Mouse (Mus musculus) heart, embryonic 11.5 days (tissue): ENCODE results near the gene Gps2. TPM values are rescaled to one million over a fixed set of nuclear protein-coding genes. Genes with fewer than 3 reads are reported as not detected.

Experiments
- ATAC-seq: fragments of 200-750 bp; cut with Nextera tagmentation; replicated peaks from 2 replicates; pipeline ENCODE4 v1.8.0; 2017; ENCODE audit warnings: moderate library complexity; ENCODE audit not compliant: insufficient number of reproducible peaks, low FRiP score, low TSS enrichment
- H3K27ac ChIP-seq: fragments of 300-500 bp; sonication (generic); 2 replicates; pipeline ENCODE4 v1.5.1; 2014; ENCODE audit warnings: mild to moderate bottlenecking, low read depth, low read length
- H3K27me3 ChIP-seq: fragments of 300-500 bp; sonication (generic); 2 replicates; pipeline ENCODE4 v1.6.1; 2014; ENCODE audit warnings: mild to moderate bottlenecking, low read length, mixed read lengths; ENCODE audit not compliant: control insufficient read depth, insufficient read depth
- H3K36me3 ChIP-seq: fragments of 300-500 bp; sonication (generic); 2 replicates; pipeline ENCODE4 v1.6.1; 2014; ENCODE audit warnings: mild to moderate bottlenecking, low read length, moderate library complexity, mixed read lengths; ENCODE audit not compliant: control insufficient read depth, insufficient read depth
- H3K4me1 ChIP-seq: fragments of 300-500 bp; sonication (generic); 2 replicates; pipeline ENCODE4 v1.6.1; 2014; ENCODE audit warnings: low read length; ENCODE audit not compliant: control insufficient read depth, insufficient read depth
- H3K4me2 ChIP-seq: fragments of 300-500 bp; sonication (generic); 2 replicates; pipeline ENCODE4 v1.6.1; 2014; ENCODE audit warnings: mild to moderate bottlenecking, moderate library complexity
- H3K4me3 ChIP-seq: fragments of 300-500 bp; sonication (generic); 2 replicates; pipeline ENCODE4 v1.5.1; 2014; ENCODE audit warnings: low read depth, low read length
- H3K9ac ChIP-seq: fragments of 300-500 bp; sonication (generic); 2 replicates; pipeline ENCODE4 v1.6.1; 2014; ENCODE audit warnings: mild to moderate bottlenecking, low read depth, low read length, moderate library complexity
- H3K9me3 ChIP-seq: fragments of 300-500 bp; sonication (generic); replicated peaks from 2 replicates; pipeline ENCODE4 v1.6.1; 2016; ENCODE audit warnings: low read length; ENCODE audit not compliant: control insufficient read depth
- WGBS: fragments of 180-500 bp; shearing (Covaris S2); extraction: QIAGEN DNeasy Blood & Tissue Kit; methylation state at CpG from one replicate; pipeline ENCODE4 v1.1.7; 2014; ENCODE audit not compliant: insufficient replicate concordance; 5-methylcytosine and 5-hydroxymethylcytosine counted together
- polyA plus RNA-seq: library from polyadenylated mRNA; unstranded; fragments of >200 nt; fragmentation: Nextera tagmentation; extraction: Ambion mirVana; gene quantifications from 2 replicates; pipeline ENCODE4 v1.2.1, GENCODE M21; 2014

The Gps2 gene
- polyA plus RNA-seq, 1 experiment from 2014 or later, result 62.2 TPM

DNA sequence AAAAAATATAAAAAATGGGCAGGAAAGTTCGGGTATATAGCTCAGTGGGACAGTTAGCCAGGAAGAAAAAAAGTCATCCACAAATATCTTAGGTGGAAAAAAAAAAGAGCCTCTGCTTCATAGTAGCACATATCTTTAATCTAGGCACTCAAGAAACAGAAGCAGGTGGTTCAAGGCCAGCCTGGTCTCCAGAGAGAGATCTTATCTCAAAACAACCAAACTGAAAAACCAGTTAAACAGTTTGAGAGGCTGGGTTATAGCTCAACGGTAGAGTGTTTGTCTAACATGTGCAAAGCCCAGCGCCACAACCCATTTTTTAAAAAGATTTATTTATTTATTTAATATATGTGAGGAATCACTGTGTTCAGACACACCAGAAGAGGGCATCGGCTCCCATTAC lies 19.4 kb downstream of the Gps2 start:
- H3K27ac ChIP-seq, result no peak overlapping the region
- H3K9ac ChIP-seq, result no peak overlapping the region
- no peak overlapping the region for H3K4me2 ChIP-seq
- H3K4me1 ChIP-seq, result peaks cover 16% of the 10 kb centered on the region
- H3K4me3 ChIP-seq, result no peak overlapping the region
- H3K27me3 ChIP-seq, result peaks cover 29% of the 10 kb centered on the region
- ATAC-seq, result no peak
- H3K36me3 ChIP-seq, result no peaks in the 10 kb centered on the region
- no peaks in the 10 kb centered on the region for H3K9me3 ChIP-seq
- WGBS, result 66% methylated on average over 4 of the region's 4 CpGs

DNA sequence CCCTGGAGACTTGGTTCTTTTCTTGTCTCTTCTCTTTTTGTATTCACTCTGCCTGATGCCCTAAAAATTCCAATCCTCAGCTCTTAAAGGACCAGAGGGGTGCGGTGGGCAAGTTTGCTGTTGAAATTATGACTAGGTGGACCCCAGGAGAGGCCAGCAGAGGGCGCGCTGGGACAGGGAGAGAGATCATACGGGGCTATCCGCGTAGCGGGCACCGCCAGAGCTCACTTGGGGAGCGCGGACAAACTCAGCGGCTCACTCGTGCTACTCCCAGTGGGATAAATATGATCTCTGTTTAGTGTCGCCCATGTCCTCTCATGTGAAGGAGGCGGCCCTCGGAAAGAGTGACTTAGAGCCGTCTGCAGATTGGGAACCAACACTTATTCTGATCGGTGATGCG lies 20.5 kb downstream of the Gps2 start:
- H3K36me3 ChIP-seq, result no peaks in the 10 kb centered on the region
- H3K4me3 ChIP-seq, result peak overlapping the region; percentile 21
- WGBS, result 1% methylated on average over 18 of the region's 18 CpGs
- H3K27me3 ChIP-seq, result peaks cover 40% of the 10 kb centered on the region
- H3K27ac ChIP-seq, result no peak overlapping the region
- H3K9me3 ChIP-seq, result no peaks in the 10 kb centered on the region
- peak overlapping the region; percentile 99 for H3K4me2 ChIP-seq
- no peak overlapping the region for H3K9ac ChIP-seq
- peaks cover 16% of the 10 kb centered on the region for H3K4me1 ChIP-seq
- ATAC-seq, result no peak

DNA sequence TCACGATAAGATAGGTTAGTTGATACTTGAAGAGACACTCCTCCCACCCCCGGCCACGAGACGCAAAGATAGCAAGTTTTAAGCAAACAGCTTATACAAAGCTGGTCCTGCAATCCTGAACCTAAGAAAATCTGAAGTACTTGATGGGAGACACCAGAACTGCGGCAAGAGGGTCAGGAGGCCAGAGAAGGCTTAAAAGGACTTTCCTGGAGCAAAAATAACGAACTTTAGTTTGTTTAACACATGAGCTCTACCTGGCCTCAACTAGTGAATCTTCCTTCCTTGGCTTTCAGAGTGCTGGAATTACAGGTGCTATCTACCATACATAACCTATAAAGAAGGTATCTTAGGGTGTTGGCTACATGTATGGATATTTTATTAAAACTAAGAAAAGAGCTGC lies 21.0 kb downstream of the Gps2 start:
- peak overlapping the region; percentile 55; the same call in 1 of the 2 replicates for H3K4me3 ChIP-seq
- no peak overlapping the region; the same call in 1 of the 2 replicates for H3K9ac ChIP-seq
- H3K4me1 ChIP-seq, result peaks cover 16% of the 10 kb centered on the region
- H3K27me3 ChIP-seq, result peaks cover 43% of the 10 kb centered on the region
- H3K27ac ChIP-seq, result no peak overlapping the region
- H3K9me3 ChIP-seq, result no peaks in the 10 kb centered on the region
- peak overlapping the region; percentile 99 for H3K4me2 ChIP-seq
- ATAC-seq, result no peak
- H3K36me3 ChIP-seq, result no peaks in the 10 kb centered on the region
- 22% methylated on average over 6 of the region's 6 CpGs for WGBS

DNA sequence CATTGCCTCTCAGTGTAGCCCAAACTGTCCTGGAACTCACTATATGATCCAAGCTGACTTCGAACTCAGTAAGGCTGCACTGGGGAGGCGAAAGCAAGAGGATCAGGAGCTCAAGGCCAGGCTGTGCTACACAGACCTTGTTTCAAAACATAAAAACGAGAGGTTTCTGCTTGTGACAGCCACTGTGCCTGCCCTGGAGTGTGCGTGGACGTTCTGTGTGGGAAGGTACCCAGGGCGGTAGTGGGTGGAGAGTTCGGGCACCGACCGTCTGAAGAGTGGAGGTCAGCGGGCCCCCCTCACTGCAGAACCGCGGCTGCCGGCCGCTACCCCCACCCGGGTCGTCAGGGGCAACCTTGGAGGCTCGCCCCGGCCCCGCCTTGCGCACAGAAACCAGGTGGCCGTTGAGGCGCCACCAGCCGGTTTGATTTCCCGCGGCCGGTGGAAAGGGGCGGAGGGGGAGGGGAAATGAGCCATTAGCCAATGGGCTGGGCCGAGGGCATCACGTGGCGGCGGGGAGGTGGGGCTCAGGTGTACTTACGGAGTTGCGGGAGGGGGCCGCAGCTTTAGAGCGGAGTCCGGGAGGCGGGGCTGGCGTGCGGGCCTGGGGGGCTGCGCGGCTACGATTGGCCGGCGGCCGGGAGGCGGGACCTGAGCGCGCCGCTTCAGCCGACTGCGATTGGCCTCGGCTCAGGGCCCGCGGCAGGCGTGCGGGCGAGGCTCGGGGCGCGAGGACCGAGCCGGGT lies 21.6 kb downstream of the Gps2 start, which contains the start of gene Ybx2:
Gene Ybx2, plus strand, starts transcription at position 660 of the 743 bp plus-strand sequence.
- no peaks in the 10 kb centered on the region for H3K36me3 ChIP-seq
- H3K4me2 ChIP-seq, result peak within 1 kb of the TSS; percentile 99
- peak within 1 kb of the TSS; percentile 68 for H3K9ac ChIP-seq
- peaks cover 16% of the 10 kb centered on the region for H3K4me1 ChIP-seq
- peak within 1 kb of the TSS; percentile 55 for H3K4me3 ChIP-seq
- H3K27ac ChIP-seq, result peak within 1 kb of the TSS; percentile 38; the same call in 1 of the 2 replicates
- peaks cover 43% of the 10 kb centered on the region for H3K27me3 ChIP-seq
- H3K9me3 ChIP-seq, result no peaks in the 10 kb centered on the region
- peak; percentile 88 for ATAC-seq
- WGBS, result 2% methylated on average over 49 of the region's 62 CpGs

DNA sequence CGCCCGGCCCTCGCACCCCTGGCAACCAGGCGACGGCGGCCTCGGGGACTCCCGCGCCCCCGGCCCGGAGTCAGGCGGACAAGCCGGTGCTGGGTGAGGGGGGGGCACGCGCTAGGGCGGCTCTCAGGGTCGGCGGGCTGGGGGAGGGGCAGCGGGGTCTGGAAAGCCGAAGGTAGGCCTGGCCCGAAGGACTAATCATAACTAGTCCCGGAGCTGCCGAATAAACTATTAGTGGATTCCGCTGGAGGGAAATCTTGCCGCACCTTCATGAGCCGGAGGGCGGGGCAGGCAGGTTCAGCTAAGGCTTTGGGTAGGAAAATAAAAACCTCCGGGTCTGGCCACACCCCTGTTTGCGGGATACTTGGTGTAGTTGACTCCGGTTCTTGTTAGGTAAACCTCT lies 22.5 kb downstream of the Gps2 start:
- Histone ChIP-seq H3K9me3 (no peaks in the 10 kb centered on the region), H3K4me3 (peak overlapping the region; percentile 55), H3K27ac (no peak overlapping the region), H3K4me2 (peak overlapping the region; percentile 99), H3K9ac (peak overlapping the region; percentile 68), H3K4me1 (peaks cover 16% of the 10 kb centered on the region), H3K36me3 (no peaks in the 10 kb centered on the region), H3K27me3 (peaks cover 43% of the 10 kb centered on the region)
- 2% methylated on average over 25 of the region's 30 CpGs for WGBS
- no peak for ATAC-seq

GRCm38 (mm10) chr11:69936714-69937347 lies 23.1 kb downstream of the Gps2 start:
- ATAC-seq, result no peak
- Histone ChIP-seq H3K36me3 (no peaks in the 10 kb centered on the region), H3K27me3 (peaks cover 43% of the 10 kb centered on the region), H3K4me1 (peaks cover 16% of the 10 kb centered on the region), H3K9me3 (no peaks in the 10 kb centered on the region), H3K27ac (no peak overlapping the region), H3K9ac (no peak overlapping the region), H3K4me2 (peak overlapping the region; percentile 99), H3K4me3 (peak overlapping the region; percentile 55)
- WGBS, result 48% methylated on average over 9 of the region's 9 CpGs

DNA sequence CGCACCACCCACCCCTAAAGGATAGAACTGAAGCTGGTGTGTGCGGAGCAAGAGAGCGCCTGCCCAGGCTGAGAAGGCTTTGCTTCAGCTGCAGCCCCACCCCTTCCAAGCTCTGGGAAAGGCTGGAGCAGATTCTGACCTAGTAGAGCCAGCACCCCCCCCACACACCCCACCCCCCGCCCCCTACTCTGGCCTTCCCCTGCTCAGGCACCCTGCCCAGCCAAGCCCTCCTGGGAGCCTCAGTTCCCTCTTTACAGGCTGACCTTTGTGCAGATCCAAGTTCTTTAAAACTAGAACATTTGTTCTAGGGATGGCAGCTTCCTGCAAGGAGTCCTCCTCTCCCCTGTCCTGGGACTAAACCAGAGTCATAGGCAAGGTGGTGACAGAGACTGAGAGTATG lies 23.7 kb downstream of the Gps2 start:
- no peaks in the 10 kb centered on the region for H3K36me3 ChIP-seq
- no peak overlapping the region for H3K27ac ChIP-seq

DNA sequence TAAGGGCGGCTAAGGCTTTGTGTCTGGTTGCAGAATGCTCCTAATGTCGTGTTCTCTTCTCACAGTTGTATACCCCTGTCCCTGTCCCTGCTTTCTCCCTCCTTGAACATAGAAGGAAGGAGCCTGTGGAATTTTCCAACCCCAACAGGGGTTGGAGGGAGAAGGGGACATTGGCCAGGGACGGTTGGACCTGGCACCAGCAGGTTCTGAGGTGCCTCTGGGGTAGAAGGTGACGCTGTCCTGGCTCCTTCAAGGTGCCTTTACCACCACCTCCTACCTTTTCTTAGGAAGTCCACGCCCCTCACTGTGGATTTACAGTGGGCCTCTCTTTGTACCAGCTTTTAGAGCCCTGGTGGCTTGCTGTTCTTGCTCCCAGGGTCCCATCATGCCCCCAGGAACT lies 24.1 kb downstream of the Gps2 start:
- WGBS, result 62% methylated on average over 5 of the region's 5 CpGs
- H3K27ac ChIP-seq, result no peak overlapping the region

More for the DNA sequence above, 23.7 kb downstream of the Gps2 start:
- Histone ChIP-seq H3K4me3 (no peak overlapping the region), H3K9me3 (no peaks in the 10 kb centered on the region), H3K27me3 (peaks cover 43% of the 10 kb centered on the region), H3K9ac (no peak overlapping the region), H3K4me1 (peaks cover 16% of the 10 kb centered on the region), H3K4me2 (no peak overlapping the region; the same call in 1 of the 2 replicates)
- WGBS, result 46% methylated on average over 4 of the region's 4 CpGs
- no peak for ATAC-seq

More for the DNA sequence above, 24.1 kb downstream of the Gps2 start:
- H3K4me2 ChIP-seq, result no peak overlapping the region
- peaks cover 16% of the 10 kb centered on the region for H3K4me1 ChIP-seq
- H3K4me3 ChIP-seq, result no peak overlapping the region
- no peak overlapping the region for H3K9ac ChIP-seq
- ATAC-seq, result no peak
- no peaks in the 10 kb centered on the region for H3K9me3 ChIP-seq
- H3K36me3 ChIP-seq, result no peaks in the 10 kb centered on the region
- H3K27me3 ChIP-seq, result peaks cover 45% of the 10 kb centered on the region
